Mouse (Mus musculus) T-helper 2 cell (primary cell): Measurements from ENCODE around the gene Epm2aip1.

Experiments used
- in situ Hi-C: fragments of 300-600 bp; cut with MboI, MseI; formaldehyde crosslinking; loops from one replicate; pipeline ENCODE4 v1.15.1; 2025; ENCODE audit warnings: high pct_unique_total_duplicates

The Epm2aip1 gene

DNA sequence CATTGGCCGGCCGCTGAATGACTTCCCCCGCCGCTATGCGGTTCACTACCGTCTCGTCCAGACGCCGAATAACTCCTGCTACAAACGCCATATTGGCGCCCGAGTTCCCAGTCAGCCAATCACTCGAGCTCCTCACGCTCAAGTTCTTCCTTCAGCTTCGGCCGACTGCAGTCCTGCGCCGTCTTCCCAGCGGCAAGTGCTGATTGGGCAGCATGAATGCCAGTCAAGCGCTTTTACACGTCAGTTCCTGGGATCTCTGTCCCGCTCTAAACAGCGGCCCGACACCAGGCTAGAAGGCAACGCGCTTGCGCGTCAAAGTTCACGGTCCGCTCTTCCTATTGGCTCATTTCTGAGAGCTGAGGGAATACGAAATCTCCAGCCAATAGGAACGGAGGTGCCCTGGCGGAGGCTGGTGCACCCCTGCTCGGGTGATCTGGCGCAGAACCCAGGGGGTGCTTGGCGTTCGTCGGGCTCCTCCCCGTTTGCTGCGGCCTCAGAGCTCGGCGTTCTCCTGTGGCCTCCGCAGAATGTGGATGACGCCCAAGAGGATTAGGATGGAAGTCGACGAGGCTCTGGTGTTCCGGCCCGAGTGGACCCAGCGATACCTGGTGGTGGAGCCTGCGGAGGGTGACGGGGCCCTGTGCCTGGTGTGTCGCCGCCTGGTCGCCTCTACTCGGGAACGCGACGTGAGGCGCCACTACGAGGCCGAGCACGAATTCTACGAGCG is at the start of gene Epm2aip1, which contains the start of gene Mlh1:
Epm2aip1 (plus strand) TSS at position 496 of the 727 bp plus-strand sequence.
Mlh1 (minus strand) TSS at position 358 of the 727 bp plus-strand sequence.
- in situ Hi-C loops = no loop called here

DNA sequence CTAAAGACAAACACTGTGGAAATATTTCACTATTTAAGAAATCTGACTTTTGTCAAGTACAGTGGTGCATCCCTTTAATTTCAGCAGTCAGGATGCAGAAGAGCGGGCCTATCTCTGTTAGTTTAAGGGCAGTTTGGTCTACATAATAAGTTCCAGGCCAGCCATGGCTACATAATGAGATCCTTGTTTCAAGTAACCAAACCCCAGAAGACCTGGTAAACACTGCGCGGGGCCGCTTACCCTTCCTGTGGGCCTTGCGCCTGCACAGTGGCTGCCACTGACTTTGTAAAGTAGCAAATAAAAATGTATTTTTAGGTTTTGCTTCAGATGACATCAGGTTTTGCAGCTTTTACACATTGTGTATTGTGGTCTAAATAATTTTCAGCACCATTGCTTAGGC is 48.3 kb upstream of the Epm2aip1 start:
- in situ Hi-C loops = no loop called here

DNA sequence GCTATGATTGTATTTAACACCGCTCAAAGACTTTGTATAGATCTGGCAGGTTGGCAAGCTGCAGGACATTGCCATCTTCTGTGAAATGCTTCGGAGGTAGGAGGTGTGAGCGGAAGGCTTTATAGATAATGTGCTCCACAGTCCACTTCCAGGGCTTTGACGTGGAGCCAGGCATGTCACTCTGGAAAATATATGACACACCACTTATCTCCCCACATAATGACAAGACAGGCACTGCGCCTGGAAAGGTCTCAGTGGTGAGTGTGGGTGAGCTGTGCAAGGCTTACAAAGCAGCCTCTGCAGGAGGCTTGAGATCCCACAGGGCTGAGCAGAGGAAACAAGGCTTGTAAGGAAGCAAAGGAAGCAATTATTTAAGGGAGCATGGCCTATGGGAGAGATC is 43.3 kb upstream of the Epm2aip1 start:
- in situ Hi-C loops = no loop called here

DNA sequence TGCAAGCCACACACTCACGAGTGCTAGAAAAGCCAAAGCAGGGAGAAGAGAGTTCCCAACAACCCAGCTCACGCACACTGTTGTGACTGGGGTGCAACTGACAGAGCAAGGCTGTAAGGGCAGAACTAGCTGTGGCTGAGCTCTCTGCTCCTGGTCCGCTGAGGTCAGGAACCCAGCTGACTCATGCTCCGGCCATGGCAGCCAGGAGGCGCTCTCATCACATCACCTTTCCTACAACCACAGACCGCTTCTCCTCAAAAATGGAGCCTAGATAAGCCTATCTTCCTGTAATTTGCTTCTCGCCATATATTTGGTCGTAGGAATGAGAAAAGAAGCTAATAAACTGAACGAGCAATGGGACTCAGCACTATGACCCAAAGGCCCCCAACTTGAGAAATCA is 37.0 kb upstream of the Epm2aip1 start:
- in situ Hi-C loops = no loop called here

DNA sequence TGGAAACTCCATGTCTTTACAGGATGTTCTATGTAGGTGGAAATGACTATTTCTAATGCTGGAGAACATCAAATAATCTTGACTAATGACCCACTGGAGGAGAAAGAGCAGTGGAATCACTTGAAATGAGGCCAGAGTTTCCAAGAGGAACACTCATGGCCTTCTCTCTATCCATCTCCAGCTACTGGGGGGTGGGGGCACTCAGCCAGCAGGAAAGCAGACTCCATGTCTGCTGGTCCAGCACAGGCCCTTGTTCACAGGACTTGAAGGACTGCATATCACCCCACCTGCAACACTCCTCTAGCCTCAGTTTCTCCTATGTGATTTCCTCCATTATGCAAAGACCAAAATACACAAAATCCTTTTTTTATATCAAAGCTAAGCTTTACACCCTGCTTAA is 34.0 kb upstream of the Epm2aip1 start:
- in situ Hi-C loops = no loop called here

DNA sequence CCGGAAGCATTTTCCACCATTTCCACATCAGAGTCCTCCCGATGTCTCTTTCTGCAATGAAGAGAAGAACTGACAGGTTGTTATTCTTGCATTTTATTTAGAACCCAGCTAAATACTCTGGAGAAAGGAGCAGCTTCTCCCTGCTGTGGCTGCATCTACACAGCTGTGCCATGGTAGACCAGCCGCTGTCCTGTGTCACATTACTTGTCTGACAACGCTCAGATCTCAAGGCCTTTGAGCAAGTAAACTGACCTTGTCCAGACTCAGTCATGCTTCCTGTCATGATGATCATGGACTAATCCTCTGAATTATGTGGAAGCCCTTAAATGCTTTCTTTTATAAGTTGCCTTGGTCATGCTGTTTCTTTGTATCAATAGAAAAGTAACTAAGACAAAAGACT is 31.9 kb upstream of the Epm2aip1 start:
- in situ Hi-C loops = no loop called here

DNA sequence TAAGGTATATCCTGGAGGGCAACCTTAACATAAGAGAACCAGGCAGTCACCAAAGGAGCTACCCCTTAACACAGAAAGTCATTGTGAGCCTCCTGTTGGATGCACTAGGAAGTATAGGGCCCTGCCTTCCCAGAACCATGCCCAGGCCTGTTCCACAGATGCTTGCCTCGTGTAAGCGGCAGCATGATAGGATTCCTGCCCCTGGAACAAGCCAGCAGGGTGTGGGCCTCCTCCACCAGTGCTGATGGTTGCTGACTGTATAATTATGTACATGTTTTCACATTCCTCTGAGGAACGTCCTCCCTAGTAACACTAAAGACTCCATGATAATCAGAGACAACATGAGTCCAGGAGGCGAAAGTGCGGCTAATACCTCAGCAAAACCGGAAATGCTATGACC is 28.3 kb upstream of the Epm2aip1 start:
- in situ Hi-C loops = no loop called here

DNA sequence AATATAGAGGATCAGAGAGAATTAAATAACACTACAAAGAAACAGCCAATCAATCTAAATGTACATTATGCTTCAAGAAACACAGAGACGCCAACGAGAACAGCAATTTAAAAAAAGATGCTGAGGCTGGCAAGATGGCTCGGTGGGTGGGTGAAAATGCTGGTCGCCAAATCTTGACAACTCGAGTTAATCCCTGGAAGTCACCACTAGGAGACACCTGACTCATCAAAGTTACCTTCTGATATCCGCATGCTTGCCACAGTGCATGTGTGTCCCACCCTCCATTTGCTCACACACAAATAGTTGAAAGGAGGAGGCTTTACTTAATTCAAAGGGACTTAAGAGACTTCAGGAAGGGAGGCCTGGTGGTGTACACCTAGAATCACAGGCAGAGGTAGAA is 26.2 kb upstream of the Epm2aip1 start:
- in situ Hi-C loops = no loop called here

DNA sequence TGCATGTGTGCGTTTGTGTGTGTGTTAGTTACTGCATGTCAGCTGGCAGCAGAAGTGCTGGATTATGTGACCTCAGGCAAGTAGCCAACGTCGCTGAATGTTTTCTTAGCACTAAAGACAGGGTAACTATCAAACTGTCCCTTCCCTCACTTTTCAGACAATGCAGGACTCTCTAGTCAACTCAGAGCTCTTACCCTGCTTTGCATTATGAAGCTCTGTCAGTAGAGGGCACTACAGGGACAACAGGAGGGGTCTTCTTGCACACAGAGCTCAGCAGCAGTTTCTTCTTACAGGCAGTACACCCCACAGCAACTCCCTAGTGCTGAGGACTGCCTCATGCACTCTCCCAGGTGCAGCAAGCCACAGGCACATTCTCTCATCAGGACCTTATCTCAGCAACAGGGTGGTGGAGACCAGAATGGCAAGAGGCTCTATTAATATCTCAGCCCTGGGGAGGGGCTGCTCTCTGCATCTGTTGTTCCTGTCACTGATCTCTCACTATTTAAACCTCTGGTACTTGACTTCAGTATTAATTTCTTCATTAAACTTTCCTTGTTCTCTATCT is 24.0 kb upstream of the Epm2aip1 start:
- in situ Hi-C loops = no loop called here

DNA sequence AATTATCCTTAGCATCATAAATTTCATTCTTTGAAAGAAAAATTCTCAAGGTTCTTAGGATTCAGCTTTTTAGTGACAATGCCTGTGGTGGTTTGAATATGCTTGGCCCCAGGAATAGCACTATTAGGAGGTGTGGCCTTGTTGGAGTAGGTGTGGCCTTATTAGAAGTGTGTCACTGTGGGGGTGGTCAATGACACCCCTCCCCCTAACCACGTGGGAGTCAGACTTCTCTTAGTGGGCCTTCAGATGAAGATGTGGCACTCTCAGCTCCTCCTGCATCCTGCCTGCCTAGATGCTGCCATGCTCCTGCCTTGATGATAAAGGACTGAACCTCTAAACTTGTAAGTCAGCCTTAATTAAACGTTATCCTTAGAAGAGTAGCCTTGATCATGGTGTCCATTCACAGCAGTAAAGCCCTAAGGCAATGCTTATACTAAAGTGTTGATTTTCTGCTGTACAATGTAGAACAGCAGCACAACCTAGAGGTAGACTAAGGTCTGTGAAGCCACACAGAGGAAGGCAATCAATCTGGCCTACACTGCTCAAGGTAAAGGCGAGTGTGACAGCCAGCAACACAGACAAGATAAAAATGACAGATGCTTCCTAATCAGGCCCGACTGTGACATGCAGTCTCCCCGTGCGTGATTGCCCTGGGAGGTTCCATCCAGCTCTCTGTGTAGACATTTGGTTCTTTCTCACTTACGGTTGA is 19.4 kb upstream of the Epm2aip1 start:
- in situ Hi-C loops = no loop called here

DNA sequence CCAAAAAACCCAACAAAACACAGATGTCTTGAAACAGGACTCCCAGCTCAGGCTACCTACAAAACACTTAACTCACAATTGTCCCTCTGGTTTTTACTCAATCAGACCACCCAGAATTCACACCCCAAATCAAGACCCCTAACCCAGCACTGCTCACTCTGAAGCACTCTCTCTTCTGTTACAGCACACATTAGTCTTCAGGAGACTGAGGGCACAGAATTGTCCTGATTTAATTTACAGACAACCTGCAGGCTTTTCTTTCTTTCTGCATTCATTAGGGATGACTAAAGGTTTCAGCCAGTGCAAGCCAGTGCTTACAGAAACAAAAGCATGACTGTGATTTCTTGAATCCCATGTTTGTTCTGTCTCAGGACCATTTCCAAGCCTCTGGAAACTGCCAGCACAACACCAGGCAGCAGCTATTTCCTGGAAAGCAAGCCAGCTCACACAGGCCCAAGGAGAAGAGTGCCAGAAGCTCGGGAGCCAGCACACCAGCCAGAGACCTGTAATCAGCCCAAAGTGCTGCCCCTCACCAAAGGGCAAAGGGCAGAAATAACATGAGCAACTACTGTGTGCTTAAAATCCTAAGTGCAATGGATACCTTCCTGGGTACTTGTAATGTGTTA is 11.3 kb upstream of the Epm2aip1 start:
- in situ Hi-C loops = no loop called here

DNA sequence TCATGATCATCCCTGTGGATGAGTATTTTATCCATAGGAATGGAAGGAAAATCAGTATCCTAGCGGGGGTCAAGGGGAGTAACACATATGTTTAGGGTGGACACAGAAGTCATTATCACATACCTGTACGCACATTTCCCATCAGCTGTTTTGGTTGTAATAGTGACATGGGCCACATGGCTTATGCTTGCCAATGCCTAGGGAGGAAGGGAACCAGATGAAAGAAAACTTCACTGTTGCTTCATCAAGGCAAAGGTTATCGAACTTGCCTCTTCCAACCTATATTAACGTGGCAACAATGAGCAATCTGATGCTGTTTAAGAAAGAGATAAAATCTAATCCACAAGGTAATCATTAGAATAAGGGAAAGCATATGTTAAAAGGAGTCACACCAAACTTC is 10.4 kb upstream of the Epm2aip1 start:
- in situ Hi-C loops = no loop called here

DNA sequence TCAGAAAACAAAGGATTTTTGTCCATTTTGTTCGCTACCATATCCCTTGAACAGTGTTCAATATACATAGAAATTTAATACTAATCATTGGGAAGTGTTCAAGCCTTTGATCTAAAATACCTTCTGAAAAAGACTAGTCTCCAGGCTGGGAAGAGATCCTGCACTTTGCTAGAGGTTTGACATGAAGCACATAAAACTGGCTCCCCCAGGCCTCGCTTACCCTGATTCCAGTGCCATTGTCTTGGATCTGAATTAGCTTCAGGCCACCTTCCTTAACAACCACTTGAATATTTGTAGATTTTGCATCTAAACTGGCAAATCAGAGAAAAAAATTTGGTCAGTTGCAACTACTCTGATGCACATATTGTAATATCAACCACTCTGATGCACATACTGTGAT is 3.7 kb upstream of the Epm2aip1 start:
- in situ Hi-C loops = no loop called here

DNA sequence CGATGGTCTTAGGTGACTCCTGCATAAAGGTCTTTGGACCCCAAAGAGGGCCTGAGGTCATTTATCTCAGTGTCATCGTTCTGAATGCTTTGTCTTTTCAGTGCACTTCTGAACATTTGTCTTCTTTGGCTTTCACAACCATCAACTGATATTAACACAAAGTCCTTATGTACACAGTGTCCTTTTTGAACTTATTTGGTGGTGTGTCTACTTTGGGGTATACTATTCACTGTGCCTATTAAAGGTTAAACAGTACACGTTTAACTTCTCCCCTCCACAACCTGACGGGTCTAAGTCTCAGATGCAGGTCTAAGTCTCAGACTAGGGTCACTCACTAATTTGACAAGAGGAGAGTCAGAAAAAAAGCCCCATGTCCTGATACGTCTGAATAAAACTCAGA is 1.1 kb upstream of the Epm2aip1 start:
- in situ Hi-C loops = no loop called here

DNA sequence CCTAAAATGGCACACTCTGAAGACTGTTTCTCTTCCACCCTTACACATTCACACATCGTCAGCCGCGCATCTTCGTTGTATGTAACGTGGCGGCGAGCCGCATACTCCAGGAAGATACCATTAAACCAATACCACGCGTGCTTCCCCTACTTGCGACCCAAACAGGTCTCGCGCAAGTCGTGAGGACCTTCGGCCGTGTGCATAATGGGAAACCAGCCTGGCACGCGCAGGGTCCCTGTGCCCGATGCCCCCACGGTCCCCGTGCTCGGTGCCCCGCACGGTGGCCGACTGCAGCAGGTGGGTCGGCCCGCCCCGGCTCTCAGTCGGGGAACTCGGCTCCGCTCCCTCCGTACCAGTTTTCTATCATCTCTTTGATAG is 684 bp upstream of the Epm2aip1 start:
- in situ Hi-C loops = no loop called here

DNA sequence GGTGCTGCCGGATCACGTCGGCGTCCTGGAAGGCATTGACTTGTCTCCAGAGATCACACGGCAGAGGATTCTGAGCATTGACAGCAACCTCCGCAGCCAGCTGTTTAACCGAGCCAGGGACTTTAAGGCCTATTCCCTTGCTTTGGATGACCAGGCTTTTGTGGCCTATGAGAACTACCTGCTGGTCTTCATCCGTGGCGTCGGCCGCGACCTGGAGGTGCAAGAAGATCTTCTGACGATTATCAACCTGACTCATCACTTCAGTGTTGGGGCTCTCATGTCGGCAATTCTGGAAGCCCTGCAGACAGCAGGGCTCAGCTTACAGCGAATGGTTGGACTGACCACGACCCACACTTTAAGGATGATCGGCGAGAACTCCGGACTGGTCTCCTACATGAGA is 627 bp downstream of the Epm2aip1 start:
- in situ Hi-C loops = no loop called here

DNA sequence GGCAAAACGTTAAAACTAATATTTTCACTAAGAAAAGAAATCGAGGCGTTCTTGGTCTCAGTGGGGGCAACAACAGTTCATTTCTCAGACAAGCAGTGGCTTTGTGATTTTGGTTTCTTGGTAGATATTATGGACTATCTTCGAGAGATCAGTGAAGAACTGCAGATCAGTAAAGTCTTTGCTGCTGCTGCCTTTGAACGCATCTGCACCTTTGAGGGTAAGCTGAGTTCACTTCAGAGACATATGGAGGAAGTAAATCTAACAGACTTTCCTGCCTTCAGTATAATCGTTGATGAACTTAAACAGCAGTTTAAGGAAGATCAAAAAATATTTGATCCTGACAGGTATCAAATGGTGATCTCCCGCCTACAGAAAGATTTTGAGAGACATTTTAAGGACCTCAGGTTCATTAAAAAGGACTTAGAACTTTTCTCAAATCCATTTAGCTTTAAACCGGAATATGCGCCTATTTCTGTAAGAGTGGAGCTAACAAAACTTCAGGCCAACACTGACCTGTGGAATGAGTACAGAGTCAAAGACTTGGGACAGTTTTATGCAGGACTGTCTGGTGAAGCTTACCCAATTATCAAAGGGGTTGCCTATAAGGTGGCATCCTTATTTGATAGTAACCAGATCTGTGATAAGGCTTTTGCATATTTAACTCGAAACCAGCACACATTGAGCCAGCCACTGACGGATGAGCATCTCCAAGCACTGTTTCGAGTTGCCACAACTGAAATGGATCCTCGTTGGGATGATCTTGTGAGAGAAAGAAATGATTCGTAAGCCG is 1.5 kb downstream of the Epm2aip1 start:
- in situ Hi-C loops = no loop called here

DNA sequence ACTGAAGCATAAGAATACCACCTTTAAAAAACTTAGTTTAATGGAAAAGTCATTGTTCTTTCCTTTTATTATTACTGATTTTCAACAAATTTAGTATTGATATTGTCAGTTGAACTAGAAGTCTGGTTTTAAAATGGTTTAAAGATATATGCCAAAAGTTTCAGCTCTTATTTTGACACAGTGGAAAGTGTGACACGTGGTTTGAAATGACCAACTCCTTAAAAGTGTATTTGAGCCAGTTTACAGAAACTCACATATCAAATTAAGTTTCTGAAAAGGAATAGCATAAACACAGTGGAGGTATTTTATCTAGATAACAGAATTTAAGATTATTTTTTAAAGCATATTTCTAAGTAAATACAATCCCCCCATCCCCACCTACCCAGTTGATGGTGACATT is 2.2 kb downstream of the Epm2aip1 start:
- in situ Hi-C loops = no loop called here

DNA sequence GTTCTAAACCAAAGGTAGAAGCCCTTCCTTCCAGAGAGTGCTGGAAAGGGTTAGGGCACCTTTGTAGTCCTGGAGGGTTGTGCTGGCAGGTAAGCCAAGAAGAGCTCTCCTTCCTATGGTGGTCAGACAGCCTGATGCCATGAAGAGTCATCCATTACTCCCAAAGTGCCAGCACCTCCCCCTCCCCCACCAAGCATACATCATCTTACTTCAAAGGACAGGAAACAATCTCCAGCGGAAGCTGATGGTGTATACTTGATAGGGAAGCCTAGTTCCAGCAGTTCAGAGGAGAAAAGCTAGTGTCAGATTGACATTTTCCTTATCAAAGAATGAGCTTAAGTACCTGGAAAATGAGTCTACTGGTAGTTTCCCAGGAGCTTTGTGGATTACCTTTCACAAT is 3.4 kb downstream of the Epm2aip1 start:
- in situ Hi-C loops = no loop called here

DNA sequence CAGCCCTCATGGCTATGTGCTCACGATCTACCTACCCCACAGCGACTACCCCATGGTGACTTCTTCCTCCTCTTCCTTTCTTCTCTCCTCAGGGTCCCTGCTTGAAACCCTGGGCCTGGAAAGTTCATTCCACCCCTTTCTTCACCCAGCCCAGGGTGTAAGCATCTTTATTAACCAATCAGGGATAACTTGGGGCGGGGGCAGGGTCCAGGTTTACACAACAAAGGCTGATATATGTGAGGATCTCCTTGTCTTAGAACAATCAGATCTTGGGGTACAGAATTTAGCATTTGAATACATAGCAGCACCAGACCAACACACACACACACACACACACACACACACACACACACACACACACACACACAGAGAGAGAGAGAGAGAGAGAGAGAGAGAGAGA is 13.3 kb downstream of the Epm2aip1 start:
- in situ Hi-C loops = no loop called here

DNA sequence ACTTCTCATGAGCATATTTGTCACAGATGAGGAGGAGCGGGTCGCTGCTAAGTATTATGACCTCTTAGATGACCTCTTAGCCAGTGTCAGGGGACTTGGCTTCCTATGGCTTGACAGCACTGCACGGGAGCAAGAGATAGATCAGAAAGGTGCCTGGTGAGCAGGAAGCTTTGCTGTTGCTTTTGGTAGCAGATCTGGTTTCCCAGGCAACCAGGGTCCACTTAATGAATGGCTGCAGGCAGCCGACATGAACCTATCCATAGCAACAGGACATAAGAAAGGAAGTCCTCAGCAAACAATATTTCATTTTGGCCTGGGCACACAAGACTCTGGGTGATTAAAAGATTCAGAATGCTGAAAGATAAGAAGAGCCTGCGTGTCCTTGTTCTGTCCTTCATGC is 13.9 kb downstream of the Epm2aip1 start:
- in situ Hi-C loops = no loop called here

DNA sequence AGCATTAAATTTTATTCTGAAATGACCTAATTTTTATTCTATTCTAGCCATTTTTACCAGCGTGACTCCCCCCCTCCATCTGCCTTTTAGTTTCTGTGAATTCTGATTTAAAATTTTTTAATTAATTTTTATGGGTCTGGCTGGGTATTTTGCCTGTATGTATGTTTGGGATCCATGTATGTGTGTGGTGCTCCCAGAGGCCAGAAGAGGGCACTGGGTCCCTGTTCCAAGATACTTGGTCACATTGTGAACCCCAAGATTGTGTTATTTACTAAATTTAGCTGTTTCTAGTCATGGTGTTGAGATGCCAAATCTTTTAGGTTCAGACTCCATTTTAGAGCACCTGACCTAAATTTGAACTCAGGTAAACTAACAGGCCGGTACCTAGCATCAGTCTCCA is 14.7 kb downstream of the Epm2aip1 start:
- in situ Hi-C loops = no loop called here
